Mouse (Mus musculus): ENCODE measurements around the gene Chrd. TPM values are rescaled to one million over a fixed set of nuclear protein-coding genes. Genes with fewer than 3 reads are reported as not detected.

Chrd gene
- total RNA-seq, 2 experiments from 2014 or later = 1.4 to 3.4 TPM

DNA sequence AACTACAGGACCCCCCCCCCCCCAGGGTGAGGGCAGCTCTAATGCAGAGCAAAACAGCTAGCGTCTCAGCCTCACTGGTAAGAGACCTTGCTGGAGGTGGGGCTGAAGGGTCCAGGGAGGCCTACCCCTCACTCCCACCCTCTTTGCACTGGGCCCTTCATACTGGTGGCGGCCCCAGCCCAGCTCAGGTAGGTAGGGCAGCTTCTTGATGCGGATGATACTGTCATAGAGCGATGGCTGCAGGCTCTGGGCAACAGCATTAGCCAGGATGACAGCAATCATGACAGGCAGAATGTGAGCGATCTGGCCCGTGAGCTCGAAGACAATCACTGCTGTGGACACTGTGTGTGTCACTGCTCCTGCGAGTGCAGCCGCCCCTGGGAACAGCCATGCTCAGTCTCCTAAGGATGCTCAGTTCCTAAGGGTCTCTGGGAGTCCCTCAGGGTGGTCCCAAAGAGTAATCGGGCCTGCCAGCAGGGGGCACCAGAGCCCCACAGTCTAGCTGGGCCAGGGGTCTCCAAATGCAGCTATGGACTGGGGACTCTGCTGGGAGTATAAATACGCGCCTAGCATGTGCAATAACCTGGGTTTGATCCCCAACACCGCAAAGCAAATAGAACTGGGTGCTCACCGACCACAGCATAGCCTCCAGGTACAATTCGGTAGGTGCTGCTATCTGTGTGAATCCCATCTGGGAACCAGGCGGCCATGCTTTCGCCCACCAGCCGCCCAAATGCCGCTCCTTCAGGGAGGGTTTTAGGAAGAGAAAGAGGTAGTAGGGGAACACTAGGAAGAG lies 23.8 kb upstream of the Chrd start:
- no peak for DNase-seq

DNA sequence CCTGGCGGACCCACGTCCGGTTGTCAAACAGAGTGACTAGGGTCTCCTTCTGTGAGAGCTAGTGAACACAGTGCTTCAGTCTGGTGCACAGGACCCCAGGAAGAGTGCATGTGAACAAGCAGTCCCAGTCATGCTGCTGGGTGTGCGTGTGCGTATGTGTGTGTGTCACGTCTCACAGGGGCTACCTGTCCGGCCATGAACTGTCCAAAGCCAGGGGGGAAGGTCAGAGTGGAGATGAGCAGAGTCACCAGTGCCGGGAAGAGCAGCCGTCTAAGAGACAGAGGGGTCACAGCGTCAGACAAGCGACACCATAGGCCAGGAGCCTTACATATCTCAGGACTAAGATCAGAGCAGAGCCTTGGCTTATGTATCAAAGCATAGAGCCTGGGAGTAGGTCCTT lies 22.6 kb upstream of the Chrd start:
- intact Hi-C loops (cut with DNase I) = loop anchor here (10.0 kb wide), 1 partner anchor 674 kb away; no protein-coding TSS in a partner anchor
- no peak for DNase-seq

More for the DNA sequence above, 23.8 kb upstream of the Chrd start:
- intact Hi-C loops (cut with DNase I) = no loop called here

DNA sequence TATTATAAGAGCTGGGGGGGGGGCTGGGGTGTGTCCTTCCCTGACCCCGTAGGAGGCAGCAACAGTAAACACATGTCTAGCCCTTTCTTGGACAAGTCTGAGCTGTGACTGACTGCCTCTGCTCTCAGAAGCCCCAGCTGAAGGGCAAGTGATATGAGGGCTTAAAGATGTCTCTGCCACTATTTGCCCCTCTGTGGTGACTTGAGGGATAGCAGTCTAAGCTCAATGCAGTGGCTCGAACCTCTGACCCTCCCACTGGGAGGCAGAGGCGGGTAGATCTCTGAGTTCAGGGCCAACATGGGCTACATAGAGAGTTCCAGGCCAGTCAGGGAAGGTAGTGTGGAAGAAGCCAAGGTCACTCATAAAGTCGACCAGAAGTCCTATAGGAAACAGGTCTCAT lies 22.1 kb upstream of the Chrd start:
- intact Hi-C loops (cut with DNase I) = loop anchor here (10.0 kb wide), 1 partner anchor 674 kb away; no protein-coding TSS in a partner anchor
- DNase-seq = no peak

DNA sequence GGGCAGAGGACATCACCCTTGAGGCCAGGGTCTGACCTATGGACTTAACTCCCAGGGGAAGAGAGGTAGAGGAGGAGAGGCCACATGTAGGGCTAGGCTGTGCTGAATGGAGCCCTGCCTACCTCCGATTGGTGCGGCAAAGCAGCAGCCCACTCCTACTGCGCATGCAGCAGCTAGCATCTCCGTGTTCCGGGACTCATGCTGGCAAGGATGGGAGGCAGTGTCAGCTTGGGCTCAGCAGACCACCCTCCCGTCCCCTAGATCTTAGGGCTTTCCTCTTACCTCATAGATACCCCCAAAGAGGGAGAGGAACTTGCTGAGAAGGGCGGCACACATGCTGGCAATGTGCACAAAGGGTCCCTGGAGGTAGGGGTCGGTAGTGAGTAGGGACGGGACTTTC lies 20.7 kb upstream of the Chrd start:
- DNase-seq = no peak
- intact Hi-C loops (cut with DNase I) = loop anchor here (10.0 kb wide), 1 partner anchor 673 kb away; no protein-coding TSS in a partner anchor

GRCm38 (mm10) chr16:20712889-20713288 lies 20.0 kb upstream of the Chrd start:
- no peak for DNase-seq

DNA sequence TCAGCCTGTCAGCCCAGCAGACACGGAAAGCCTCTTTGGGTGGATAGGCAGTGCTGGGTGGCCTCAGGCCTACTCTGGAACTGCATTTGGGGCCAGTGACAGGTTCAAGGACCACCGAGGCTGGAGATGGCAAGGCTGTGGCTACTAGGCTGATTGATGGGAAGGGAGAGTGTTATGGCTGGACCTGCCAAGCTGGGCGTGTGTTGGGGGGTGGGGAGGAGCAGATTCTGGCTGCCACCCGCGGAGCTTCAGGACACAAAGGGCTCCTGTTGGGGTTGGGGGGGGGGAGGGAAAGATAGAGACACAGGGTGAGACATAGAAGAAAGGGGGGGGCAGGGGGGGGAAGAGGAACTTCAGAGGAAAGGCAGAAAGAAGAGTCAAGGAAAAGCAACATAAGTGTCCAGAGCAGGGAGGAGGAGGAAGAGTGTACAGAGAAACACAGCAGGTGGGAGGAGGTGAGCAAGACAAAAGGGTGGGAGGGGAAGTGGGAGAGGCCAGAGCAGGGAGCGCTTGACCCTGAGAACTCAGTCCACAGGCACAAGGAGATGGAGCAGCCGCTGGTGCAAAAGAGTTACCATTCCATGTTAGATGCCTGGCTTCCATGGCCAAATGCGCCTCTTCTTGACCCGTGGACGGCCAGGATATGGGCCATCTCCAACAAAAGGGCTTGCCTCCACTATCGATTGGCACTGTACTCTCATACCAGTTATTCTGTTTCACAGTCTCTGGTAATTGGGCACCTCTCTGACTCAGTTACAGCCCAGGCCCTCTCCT lies 18.4 kb upstream of the Chrd start:
- intact Hi-C loops (cut with DNase I) = loop anchor here (10.0 kb wide), 1 partner anchor 670 kb away; no protein-coding TSS in a partner anchor
- DNase-seq = no peak

More at GRCm38 (mm10) chr16:20712889-20713288, 20.0 kb upstream of the Chrd start:
- intact Hi-C loops (cut with DNase I) = loop anchor here (10.0 kb wide), 1 partner anchor 672 kb away; no protein-coding TSS in a partner anchor

DNA sequence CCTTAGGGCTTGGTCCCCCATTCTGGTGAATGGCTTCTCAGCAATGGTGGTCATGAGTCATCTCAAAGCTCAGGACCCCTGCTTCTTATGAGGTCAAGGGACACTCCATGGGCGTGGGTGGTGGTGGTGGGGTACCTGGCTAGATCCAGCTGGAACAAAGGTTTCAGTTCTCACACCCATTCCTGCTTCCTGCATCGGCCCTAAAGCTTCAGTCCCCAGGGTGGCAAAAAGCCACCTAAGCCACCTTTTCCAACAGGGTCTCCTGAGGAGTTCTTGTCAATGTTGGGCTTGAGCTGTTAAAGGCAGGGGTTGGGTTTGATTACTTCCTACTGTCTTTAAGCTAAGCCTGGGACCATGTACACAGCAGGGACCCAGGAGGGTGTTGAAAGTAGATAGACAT lies 17.8 kb upstream of the Chrd start:
- intact Hi-C loops (cut with DNase I) = loop anchor here (10.0 kb wide), 1 partner anchor 670 kb away; no protein-coding TSS in a partner anchor
- no peak for DNase-seq

- no peak for DNase-seq
- intact Hi-C loops (cut with DNase I) = loop anchor here (10.0 kb wide), 1 partner anchor 669 kb away; no protein-coding TSS in a partner anchor
Measured at GRCm38 (mm10) chr16:20715566-20715965, 17.4 kb upstream of the Chrd start.

- intact Hi-C loops (cut with DNase I) = loop anchor here (10.0 kb wide), 1 partner anchor 669 kb away; no protein-coding TSS in a partner anchor
- peak; percentile 80 to 82 for DNase-seq
Measured at GRCm38 (mm10) chr16:20715976-20716840, 16.7 kb upstream of the Chrd start.

DNA sequence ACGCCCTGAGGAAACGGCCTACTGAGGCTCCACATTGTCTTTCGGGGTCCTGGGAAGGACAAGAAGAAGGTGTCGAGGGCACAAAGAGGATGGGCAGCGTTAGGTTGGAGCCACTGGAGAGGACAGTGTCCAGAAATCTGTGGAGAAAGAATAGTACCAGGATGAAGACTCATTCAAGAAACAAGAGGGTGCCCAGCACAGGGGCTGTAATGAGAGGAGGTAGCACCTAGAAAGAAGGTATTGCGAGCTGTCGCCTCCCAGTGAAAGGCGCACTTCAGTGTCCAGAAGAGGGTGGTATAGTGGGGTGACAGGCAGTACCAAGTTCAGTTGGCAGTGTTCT lies 16.1 kb upstream of the Chrd start:
- DNase-seq = no peak
- intact Hi-C loops (cut with DNase I) = loop anchor here (10.0 kb wide), 1 partner anchor 668 kb away; no protein-coding TSS in a partner anchor

DNA sequence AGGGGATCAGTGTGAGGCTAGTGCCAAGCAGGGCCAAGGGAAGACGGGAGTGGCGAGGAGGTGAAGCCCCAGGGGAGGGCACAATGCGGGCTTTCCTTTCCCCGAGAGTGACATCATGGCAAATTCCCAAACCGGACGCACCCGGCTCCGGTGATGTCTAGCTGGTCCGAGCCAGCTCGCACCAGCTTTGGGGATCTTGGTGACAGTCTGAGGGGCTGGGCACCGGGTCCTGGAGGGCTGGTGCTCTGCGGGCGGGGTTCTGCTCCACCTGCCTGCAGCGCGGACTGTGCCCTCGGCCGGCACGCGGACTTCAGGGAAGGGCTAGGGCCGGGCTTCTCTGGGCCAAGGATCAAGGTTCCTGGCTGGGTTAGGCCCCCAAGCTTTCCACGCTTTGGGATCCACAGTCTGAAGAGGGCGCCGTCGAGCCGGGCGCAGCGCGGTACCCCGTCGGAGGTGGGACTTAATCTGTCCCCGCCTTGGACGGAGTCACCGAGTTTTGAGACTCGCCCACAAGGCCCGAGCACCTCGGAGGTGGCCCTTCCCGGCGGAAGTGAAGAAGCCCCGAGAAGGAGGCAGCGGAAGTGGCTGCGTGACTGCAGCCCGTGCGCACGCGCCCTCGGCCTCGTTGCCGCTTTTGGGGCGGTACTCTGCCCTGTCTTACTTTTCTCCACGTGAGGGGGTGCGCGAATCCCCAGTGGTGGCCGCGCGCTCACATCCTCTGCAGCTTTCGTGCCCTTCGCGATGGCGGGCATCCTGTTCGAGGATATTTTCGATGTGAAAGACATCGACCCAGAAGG lies 15.5 kb upstream of the Chrd start, which contains the start of the genes Polr2h and Clcn2:
Gene Polr2h (plus strand): TSS at position 485 of the 797 bp plus-strand sequence.
Gene Clcn2 (minus strand): TSS at position 566 of the 797 bp plus-strand sequence.
- intact Hi-C loops (cut with DNase I) = loop anchor here (10.0 kb wide), 1 partner anchor 667 kb away; no protein-coding TSS in a partner anchor
- peak; percentile 97 to 98 for DNase-seq

GRCm38 (mm10) chr16:20717978-20718670 lies 14.8 kb upstream of the Chrd start:
- intact Hi-C loops (cut with DNase I) = loop anchor here (10.0 kb wide), 1 partner anchor 667 kb away; no protein-coding TSS in a partner anchor
- no peak for DNase-seq

GRCm38 (mm10) chr16:20721808-20722207 lies 11.1 kb upstream of the Chrd start:
- intact Hi-C loops (cut with DNase I) = loop anchor here (5.0 to 10.0 kb wide), 2 partner anchors 173 to 470 kb away; no protein-coding TSS in a partner anchor
- no peak for DNase-seq

DNA sequence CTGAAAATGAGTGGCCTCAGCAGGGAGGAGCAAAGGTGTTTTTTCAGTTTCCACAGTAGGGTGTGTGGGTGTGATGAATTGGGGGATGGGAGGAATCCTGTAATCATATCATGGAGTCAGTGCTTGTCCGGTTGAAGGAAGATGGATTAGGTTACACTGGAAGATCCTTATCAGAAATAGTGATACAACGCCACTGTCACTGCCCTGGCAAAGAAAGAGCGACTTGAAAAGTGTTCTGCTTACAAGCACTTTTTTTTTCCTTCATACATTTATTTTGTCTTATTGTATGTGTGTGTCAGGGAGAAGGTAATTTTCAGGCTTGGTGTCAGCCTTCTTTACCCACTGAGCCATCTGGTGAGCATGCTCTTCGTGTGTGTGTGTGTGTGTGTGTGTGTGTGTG lies 10.2 kb upstream of the Chrd start:
- intact Hi-C loops (cut with DNase I) = loop anchor here (5.0 to 10.0 kb wide), 2 partner anchors 172 to 470 kb away; no protein-coding TSS in a partner anchor
- no peak for DNase-seq

GRCm38 (mm10) chr16:20723247-20723646 lies 9.7 kb upstream of the Chrd start:
- no peak for DNase-seq
- intact Hi-C loops (cut with DNase I) = loop anchor here (5.0 to 10.0 kb wide), 2 partner anchors 172 to 469 kb away; no protein-coding TSS in a partner anchor

- DNase-seq = peak; percentile 73 to 79
- intact Hi-C loops (cut with DNase I) = loop anchor here (1.0 to 10.0 kb wide), 3 partner anchors 37 to 468 kb away; no protein-coding TSS in a partner anchor
Measured at GRCm38 (mm10) chr16:20724338-20724748, 8.6 kb upstream of the Chrd start.

DNA sequence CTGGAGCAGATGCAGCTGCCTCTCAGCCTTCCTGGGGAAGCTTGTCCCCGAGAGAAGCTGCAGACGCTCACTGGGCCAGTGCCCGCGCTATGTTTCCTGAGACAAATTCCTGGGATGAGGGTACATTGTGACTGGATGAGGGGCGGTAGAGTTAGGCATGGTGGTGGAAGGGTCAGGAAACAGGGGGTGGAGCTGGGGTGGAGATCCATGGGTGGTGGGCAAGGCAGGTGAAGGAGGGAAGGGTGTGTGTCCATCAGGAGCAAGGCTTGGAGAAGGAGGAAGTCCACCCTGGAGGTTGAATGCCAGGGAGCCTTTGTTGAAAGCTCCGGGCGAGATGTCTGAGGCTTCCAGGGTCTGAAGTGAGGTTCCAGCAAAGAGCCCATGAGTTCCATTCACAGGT lies 7.6 kb upstream of the Chrd start:
- no peak for DNase-seq
- intact Hi-C loops (cut with DNase I) = loop anchor here (10.0 kb wide), 1 partner anchor 169 kb away; no protein-coding TSS in a partner anchor

GRCm38 (mm10) chr16:20725750-20726149 lies 7.2 kb upstream of the Chrd start:
- no peak for DNase-seq

More at GRCm38 (mm10) chr16:20725750-20726149, 7.2 kb upstream of the Chrd start:
- intact Hi-C loops (cut with DNase I) = loop anchor here (10.0 kb wide), 1 partner anchor 169 kb away; no protein-coding TSS in a partner anchor
